Mouse (Mus musculus): ENCODE measurements around the gene Prom2. TPM values are rescaled to one million over a fixed set of nuclear protein-coding genes. Genes with fewer than 3 reads are reported as not detected.

Prom2 gene
- total RNA-seq, 2 experiments from 2014 or later = 0.46 to 0.70 TPM

GRCm38 (mm10) chr2:127523950-127524729 lies 17.1 kb downstream of the Prom2 start:
- no peak for DNase-seq (ENCODE audit: low spot score in 2 of 2)

GRCm38 (mm10) chr2:127522006-127522441 lies 19.2 kb downstream of the Prom2 start, which contains the start of gene Kcnip3:
Kcnip3 (minus strand) TSS chr2:127522094.
- DNase-seq (ENCODE audit: low spot score in 2 of 2) = no peak

- DNase-seq (ENCODE audit: low spot score in 2 of 2) = no peak
These were observed 19.9 kb downstream of the Prom2 start for GRCm38 (mm10) chr2:127521172-127522005.

- DNase-seq (ENCODE audit: low spot score in 2 of 2) = no peak
These were observed 21.1 kb downstream of the Prom2 start for GRCm38 (mm10) chr2:127520123-127520522.

- DNase-seq (ENCODE audit: low spot score in 2 of 2) = no peak
These were observed 22.0 kb downstream of the Prom2 start for GRCm38 (mm10) chr2:127519308-127519707.

GRCm38 (mm10) chr2:127518831-127519230 lies 22.4 kb downstream of the Prom2 start:
- no peak for DNase-seq (ENCODE audit: low spot score in 2 of 2)

- no peak for DNase-seq (ENCODE audit: low spot score in 2 of 2)
These were observed 23.0 kb downstream of the Prom2 start for GRCm38 (mm10) chr2:127518273-127518672.

- no peak for DNase-seq (ENCODE audit: low spot score in 2 of 2)
These were observed 24.2 kb downstream of the Prom2 start for GRCm38 (mm10) chr2:127517081-127517480.

GRCm38 (mm10) chr2:127514380-127515124 lies 26.7 kb downstream of the Prom2 start:
- no peak for DNase-seq (ENCODE audit: low spot score in 2 of 2)

GRCm38 (mm10) chr2:127513244-127513643 lies 28.0 kb downstream of the Prom2 start:
- no peak for DNase-seq (ENCODE audit: low spot score in 2 of 2)

GRCm38 (mm10) chr2:127511426-127511825 lies 29.8 kb downstream of the Prom2 start:
- no peak for DNase-seq (ENCODE audit: low spot score in 2 of 2)

- peak in 1 of 2 experiments; percentile 22 for DNase-seq (ENCODE audit: low spot score in 2 of 2)
These were observed 33.2 kb downstream of the Prom2 start for GRCm38 (mm10) chr2:127507967-127508660.

GRCm38 (mm10) chr2:127507077-127507774 lies 34.0 kb downstream of the Prom2 start:
- peak; percentile 82 to 83 for DNase-seq (ENCODE audit: low spot score in 2 of 2)

GRCm38 (mm10) chr2:127506131-127506632 lies 35.1 kb downstream of the Prom2 start:
- DNase-seq (ENCODE audit: low spot score in 2 of 2) = no peak

- no peak for DNase-seq (ENCODE audit: low spot score in 2 of 2)
These were observed 36.1 kb downstream of the Prom2 start for GRCm38 (mm10) chr2:127505196-127505595.

GRCm38 (mm10) chr2:127503751-127504549 lies 37.3 kb downstream of the Prom2 start:
- no peak for DNase-seq (ENCODE audit: low spot score in 2 of 2)

- DNase-seq (ENCODE audit: low spot score in 2 of 2) = peak; percentile 50 to 57
These were observed 40.2 kb downstream of the Prom2 start for GRCm38 (mm10) chr2:127501061-127501460.

- no peak for DNase-seq (ENCODE audit: low spot score in 2 of 2)
These were observed 42.5 kb downstream of the Prom2 start for GRCm38 (mm10) chr2:127498750-127499149.

- no peak for DNase-seq (ENCODE audit: low spot score in 2 of 2)
These were observed 44.9 kb downstream of the Prom2 start for GRCm38 (mm10) chr2:127496321-127496720.

Measured in adrenal gland, adult 18-20 months (tissue).